Mouse (Mus musculus) thymus, adult 2 months (tissue): ENCODE results near the gene Cish.

Experiments
- CTCF ChIP-seq: fragments of 200-500 bp; IDR thresholded peaks from 2 replicates; pipeline ENCODE4 v1.5.1; 2012; ENCODE audit warnings: mild to moderate bottlenecking, control low read depth, low read length, moderate library complexity, borderline replicate concordance; ENCODE audit not compliant: control insufficient read depth, poor library complexity, insufficient read depth; ENCODE audit errors: extremely low read depth
- POLR2A ChIP-seq: fragments of 200-500 bp; IDR thresholded peaks from 2 replicates; pipeline ENCODE4 v1.6.1; 2012; ENCODE audit warnings: mild to moderate bottlenecking, low read length, control low read depth, moderate library complexity; ENCODE audit not compliant: control insufficient read depth, poor library complexity, insufficient read depth; ENCODE audit errors: extremely low read depth

- TF ChIP-seq POLR2A = no peak
- no peak for TF ChIP-seq CTCF
These were observed 10.8 kb upstream of the Cish start for GRCm38 (mm10) chr9:107285009-107285408.
